Mouse (Mus musculus): ENCODE data around the gene Dner. TPM values are rescaled to one million over a fixed set of nuclear protein-coding genes. Genes with fewer than 3 reads are reported as not detected.

Dner gene
- not detected for total RNA-seq (2023)

GRCm38 (mm10) chr1:84695517-84696411 is at the start of gene Dner:
TSS of gene Dner (minus strand) at chr1:84696221.

DNA sequence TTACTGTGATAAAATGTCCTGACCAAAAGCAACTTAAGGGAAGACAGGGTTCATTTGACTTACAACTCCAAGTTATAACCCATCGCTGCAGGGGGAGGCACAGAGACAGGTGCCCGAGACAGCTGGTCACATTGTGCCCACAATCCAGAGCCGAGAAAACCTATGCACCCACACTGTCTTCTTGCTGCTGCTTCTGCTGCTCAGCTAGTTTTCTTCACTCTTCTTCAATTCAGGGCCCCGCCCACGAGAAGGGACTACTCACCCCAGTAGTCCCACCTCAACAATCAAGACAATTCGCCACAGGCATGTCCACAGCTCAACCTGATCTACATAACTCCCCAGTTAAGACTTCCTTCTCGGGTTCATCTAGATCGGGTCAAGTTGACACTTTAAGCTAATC is 332.1 kb downstream of the Dner start, which contains the start of gene Pid1:
Gene Pid1 (minus strand): TSS at position 214 of the 400 bp plus-strand sequence.

Other genes starting within 250 kb of the Dner start
- gene Fbxo36, start 143.6 kb upstream of the Dner start, total RNA-seq (2023), result under 1 TPM in 1 of 2 experiments, not detected in 1; 0.85 TPM
- 100 to 1,000 TPM; 244 to 255 TPM for gene Trip12, start 144.3 kb upstream of the Dner start, total RNA-seq (2023)
- gene Slc16a14, start 238.9 kb upstream of the Dner start, total RNA-seq (2023), result not detected

All from monocyte, adult 59 days (primary cell).